Comparison of ENCODE assay signal across 9 mouse cellular contexts in the genomic region with DNA sequence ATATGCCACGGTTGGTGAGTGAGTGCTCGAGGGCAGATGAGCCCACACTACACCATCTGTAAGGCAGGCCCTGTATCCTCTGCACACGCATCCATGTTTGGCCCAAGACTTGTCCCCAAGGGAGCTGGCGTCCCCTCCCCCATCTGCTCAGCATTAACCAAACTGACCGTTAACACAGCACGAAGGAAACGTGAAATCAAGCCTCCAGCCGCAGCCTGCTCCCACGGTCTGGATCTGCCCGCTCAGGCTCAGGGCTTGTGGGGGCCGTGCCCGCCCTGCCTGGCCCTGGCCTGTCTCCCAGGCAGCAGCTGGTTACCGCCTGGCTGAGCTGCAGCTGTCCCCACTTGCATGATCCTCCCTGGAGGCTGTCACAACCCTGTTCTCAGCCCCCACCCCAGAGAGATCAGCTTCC. TPM values are rescaled to one million over a fixed set of nuclear protein-coding genes. Genes with fewer than 3 reads are reported as not detected.
A peak's percentile ranks its signal among the peaks of the same experiment; 100 is the strongest.
DNase-seq lines count a peak whose midpoint lies in the region; ATAC-seq and TF ChIP-seq lines count a peak whose summit lies in the region.
"Had no signal": no experiment of that assay in that cellular context is flagged by ENCODE, and none has a peak within 500 bp of the region (broad histone marks: within the 10 kb centered on the region; RNA-seq: fewer than 3 reads in every experiment).

No protein-coding gene starts in this region.

- peaks cover 8% of the 10 kb centered on the region for H3K4me1 ChIP-seq in heart, adult 2 months (ENCODE audit: control insufficient read depth, insufficient read depth, low read length)
- peaks cover 12% of the 10 kb centered on the region for H3K4me1 ChIP-seq in heart, embryonic 10.5 days
- peaks cover 7% of the 10 kb centered on the region; the same call in 1 of the 2 replicates for H3K4me1 ChIP-seq in forebrain, postnatal 0 days (ENCODE audit: insufficient read depth)
- H3K4me1 ChIP-seq in hindbrain, embryonic 16.5 days (ENCODE audit: control insufficient read depth, insufficient read depth, low read depth, low read length): peaks cover 20% of the 10 kb centered on the region
- peaks cover 21% of the 10 kb centered on the region for H3K4me1 ChIP-seq in limb, embryonic 12.5 days (replicated peaks)
- 0 out of 2 replicates have a peak, but pooled peaks cover 7% of the 10 kb centered on the region for H3K4me1 ChIP-seq in neural tube, embryonic 14.5 days (ENCODE audit: control insufficient read depth, insufficient read depth, low read length)

- no peak overlapping the region for H3K4me3 ChIP-seq in heart, adult 2 months
- no peak overlapping the region for H3K4me3 ChIP-seq in heart, embryonic 10.5 days
- no peak overlapping the region for H3K4me3 ChIP-seq in forebrain, postnatal 0 days (ENCODE audit: low read depth, low read length)
- no peak overlapping the region for H3K4me3 ChIP-seq in hindbrain, embryonic 16.5 days (ENCODE audit: low read length)
- no peak overlapping the region for H3K4me3 ChIP-seq in limb, embryonic 12.5 days (replicated peaks)
- H3K4me3 ChIP-seq in neural tube, embryonic 14.5 days (ENCODE audit: low read depth, low read length): no peak overlapping the region

- peak; percentile 84 for ATAC-seq in forebrain, postnatal 0 days
- ATAC-seq in hindbrain, embryonic 16.5 days: peak; percentile 75
- ATAC-seq in limb, embryonic 12.5 days (ENCODE audit: insufficient number of reproducible peaks, insufficient read depth, low FRiP score, low TSS enrichment, low read depth): peak; percentile 80
- peak; percentile 78 for ATAC-seq in neural tube, embryonic 14.5 days (ENCODE audit: low read depth)

- H3K9me3 ChIP-seq in heart, embryonic 10.5 days: no peaks in the 10 kb centered on the region
- H3K9me3 ChIP-seq in forebrain, postnatal 0 days (ENCODE audit: low read length): no peaks in the 10 kb centered on the region
- no peaks in the 10 kb centered on the region for H3K9me3 ChIP-seq in hindbrain, embryonic 16.5 days (ENCODE audit: control insufficient read depth, low read length)
- H3K9me3 ChIP-seq in limb, embryonic 12.5 days: no peaks in the 10 kb centered on the region
- H3K9me3 ChIP-seq in neural tube, embryonic 14.5 days (ENCODE audit: control insufficient read depth, low read length): no peaks in the 10 kb centered on the region

- peak; percentile 74; the same call in 1 of the 2 replicates for TF ChIP-seq EP300 in heart, adult 2 months (IDR thresholded peaks at IDR 0.05; ENCODE audit: insufficient read depth, low read depth, low read length)

- peak; percentile 71 to 79 for DNase-seq in heart, adult 2 months
- no peak for DNase-seq in heart, embryonic 10.5 days (ENCODE audit: low spot score)
- DNase-seq in forebrain, postnatal 0 days: no peak
- no peak for DNase-seq in cerebellum, adult 11 months
- no peak for DNase-seq in spleen, postnatal 10 days (ENCODE audit: low spot score in 2 of 2)

- TF ChIP-seq POLR2A in heart, adult 2 months (IDR thresholded peaks at IDR 0.05; ENCODE audit: insufficient read depth, low read depth, low read length): no peak

- 69% methylated on average over 13 of the region's 13 CpGs for WGBS in heart, adult 2 months
- WGBS in heart, embryonic 10.5 days: 84% methylated on average over 13 of the region's 13 CpGs
- WGBS in forebrain, postnatal 0 days: 47% methylated on average over 13 of the region's 13 CpGs
- WGBS in hindbrain, embryonic 16.5 days: 26% methylated on average over 13 of the region's 13 CpGs
- WGBS in limb, embryonic 12.5 days: 63% methylated on average over 13 of the region's 13 CpGs
- 24% methylated on average over 13 of the region's 13 CpGs for WGBS in neural tube, embryonic 14.5 days

- no peak overlapping the region for H3K9ac ChIP-seq in heart, adult 2 months (ENCODE audit: low read depth, low read length)
- no peak overlapping the region for H3K9ac ChIP-seq in forebrain, postnatal 0 days
- peak overlapping the region; percentile 36; the same call in 1 of the 2 replicates for H3K9ac ChIP-seq in hindbrain, embryonic 16.5 days (ENCODE audit: low read depth, low read length)
- H3K9ac ChIP-seq in limb, embryonic 12.5 days (replicated peaks): 0 out of 2 replicates have a peak overlapping the region, but pooled peaks have one; percentile 8
- H3K9ac ChIP-seq in neural tube, embryonic 14.5 days (replicated peaks; ENCODE audit: low read depth, low read length): no peak overlapping the region

- no peaks in the 10 kb centered on the region for H3K36me3 ChIP-seq in heart, adult 2 months (ENCODE audit: control insufficient read depth, insufficient read depth, low read length)
- H3K36me3 ChIP-seq in heart, embryonic 10.5 days: no peaks in the 10 kb centered on the region
- H3K36me3 ChIP-seq in forebrain, postnatal 0 days (ENCODE audit: insufficient read depth): no peaks in the 10 kb centered on the region
- no peaks in the 10 kb centered on the region for H3K36me3 ChIP-seq in hindbrain, embryonic 16.5 days (ENCODE audit: control insufficient read depth, insufficient read depth, low read length)
- no peaks in the 10 kb centered on the region for H3K36me3 ChIP-seq in limb, embryonic 12.5 days
- H3K36me3 ChIP-seq in neural tube, embryonic 14.5 days (ENCODE audit: control insufficient read depth, insufficient read depth, low read length): no peaks in the 10 kb centered on the region

- no peak for TF ChIP-seq CTCF in heart, adult 2 months (IDR thresholded peaks at IDR 0.05)
- no peak for TF ChIP-seq CTCF in forebrain, postnatal 0 days (IDR thresholded peaks at IDR 0.05; ENCODE audit: low read depth)

- H3K27ac ChIP-seq in heart, adult 2 months: peak overlapping the region; percentile 38; the same call in 1 of the 2 replicates
- H3K27ac ChIP-seq in heart, embryonic 10.5 days: no peak overlapping the region
- peak overlapping the region; percentile 40; the same call in 1 of the 2 replicates for H3K27ac ChIP-seq in forebrain, postnatal 0 days (ENCODE audit: low read depth, low read length)
- no peak overlapping the region; the same call in 1 of the 2 replicates for H3K27ac ChIP-seq in hindbrain, embryonic 16.5 days (ENCODE audit: low read depth, low read length)
- peak overlapping the region; percentile 45; the same call in 1 of the 2 replicates for H3K27ac ChIP-seq in limb, embryonic 12.5 days
- no peak overlapping the region; the same call in none of the 2 replicates for H3K27ac ChIP-seq in neural tube, embryonic 14.5 days (ENCODE audit: low read depth, low read length)

- H3K27me3 ChIP-seq in heart, adult 2 months (ENCODE audit: control insufficient read depth, insufficient read depth, low read length): no peaks in the 10 kb centered on the region
- peaks cover 2% of the 10 kb centered on the region; the same call in 1 of the 2 replicates for H3K27me3 ChIP-seq in heart, embryonic 10.5 days (ENCODE audit: insufficient read depth, poor library complexity, severe bottlenecking)
- H3K27me3 ChIP-seq in forebrain, postnatal 0 days (ENCODE audit: insufficient read depth, low read length): no peaks in the 10 kb centered on the region
- H3K27me3 ChIP-seq in hindbrain, embryonic 16.5 days (replicated peaks; ENCODE audit: control insufficient read depth, insufficient read depth, low read length): no peaks in the 10 kb centered on the region
- H3K27me3 ChIP-seq in limb, embryonic 12.5 days: no peaks in the 10 kb centered on the region; the same call in 1 of the 2 replicates
- H3K27me3 ChIP-seq in neural tube, embryonic 14.5 days (ENCODE audit: control insufficient read depth, insufficient read depth, low read length): no peaks in the 10 kb centered on the region

- intact Hi-C loops in heart, adult 2 months (cut with DNase I): no loop called here

- no peaks in the 10 kb centered on the region for H3K79me2 ChIP-seq in heart, adult 2 months (replicated peaks; ENCODE audit: control insufficient read depth, insufficient read depth, low read length)

- no peak overlapping the region for H3K4me2 ChIP-seq in forebrain, postnatal 0 days (ENCODE audit: low read depth)
- H3K4me2 ChIP-seq in hindbrain, embryonic 16.5 days (ENCODE audit: low read length): no peak overlapping the region
- H3K4me2 ChIP-seq in limb, embryonic 12.5 days: no peak overlapping the region
- H3K4me2 ChIP-seq in neural tube, embryonic 14.5 days (ENCODE audit: low read depth, low read length): no peak overlapping the region

RNA-seq across cellular contexts. Expression of gene Fgfr4, which starts 16.5 kb away (rescaled TPM):
- under 1 TPM; 0.07 to 0.21 TPM for total RNA-seq in heart, adult 2 months (2021)
- 0.21 and 0.70 TPM in 2 replicates for polyA plus RNA-seq in heart, adult 2 months (2012; rRNA removed)
- 0.46 and 3.5 TPM in 2 replicates for polyA plus RNA-seq in heart, embryonic 10.5 days (2016; fragmentation: Nextera tagmentation; extraction: Ambion mirVana)
- total RNA-seq in forebrain, postnatal 0 days (2014; rRNA removed): 0.08 and 0.19 TPM in 2 replicates
- polyA plus RNA-seq in forebrain, postnatal 0 days (2015; fragmentation: Nextera tagmentation; extraction: Ambion mirVana): 0.33 and 0.40 TPM in 2 replicates
- polyA plus RNA-seq in hindbrain, embryonic 16.5 days (2015; fragmentation: Nextera tagmentation; extraction: Ambion mirVana): 1.3 and 1.6 TPM in 2 replicates
- 6.1 and 7.4 TPM in 2 replicates for polyA plus RNA-seq in limb, embryonic 12.5 days (2016; fragmentation: Nextera tagmentation; extraction: Ambion mirVana)
- polyA plus RNA-seq in neural tube, embryonic 14.5 days (2014; fragmentation: Nextera tagmentation; extraction: Ambion mirVana): 0.35 and 1.1 TPM in 2 replicates
- total RNA-seq: hematopoietic stem cell, adult 5-6 weeks had no signal

RNA-seq across cellular contexts. Expression of gene Gm17617, which starts 35.6 kb away (rescaled TPM):
- total RNA-seq in heart, adult 2 months (2021): not detected
- not detected in 2 replicates for polyA plus RNA-seq in heart, adult 2 months (2012; rRNA removed)
- polyA plus RNA-seq in heart, embryonic 10.5 days (2016; fragmentation: Nextera tagmentation; extraction: Ambion mirVana): not detected in 2 replicates
- total RNA-seq in forebrain, postnatal 0 days (2014; rRNA removed): not detected in 2 replicates
- polyA plus RNA-seq in forebrain, postnatal 0 days (2015; fragmentation: Nextera tagmentation; extraction: Ambion mirVana): not detected in 2 replicates
- polyA plus RNA-seq in hindbrain, embryonic 16.5 days (2015; fragmentation: Nextera tagmentation; extraction: Ambion mirVana): not detected in 2 replicates
- not detected in 2 replicates for polyA plus RNA-seq in limb, embryonic 12.5 days (2016; fragmentation: Nextera tagmentation; extraction: Ambion mirVana)
- polyA plus RNA-seq in neural tube, embryonic 14.5 days (2014; fragmentation: Nextera tagmentation; extraction: Ambion mirVana): not detected in 2 replicates
- total RNA-seq: hematopoietic stem cell, adult 5-6 weeks had no signal

RNA-seq across cellular contexts. Expression of gene Nsd1, which starts 40.6 kb away (rescaled TPM):
- 10 to 100 TPM; 52.5 to 55.8 TPM for total RNA-seq in heart, adult 2 months (2021)
- polyA plus RNA-seq in heart, adult 2 months (2012; rRNA removed): 11.0 and 18.4 TPM in 2 replicates
- polyA plus RNA-seq in heart, embryonic 10.5 days (2016; fragmentation: Nextera tagmentation; extraction: Ambion mirVana): 51.0 and 58.4 TPM in 2 replicates
- 81.2 and 104 TPM in 2 replicates for total RNA-seq in forebrain, postnatal 0 days (2014; rRNA removed)
- 37.5 and 48.2 TPM in 2 replicates for polyA plus RNA-seq in forebrain, postnatal 0 days (2015; fragmentation: Nextera tagmentation; extraction: Ambion mirVana)
- 40.8 and 46.3 TPM in 2 replicates for polyA plus RNA-seq in hindbrain, embryonic 16.5 days (2015; fragmentation: Nextera tagmentation; extraction: Ambion mirVana)
- polyA plus RNA-seq in limb, embryonic 12.5 days (2016; fragmentation: Nextera tagmentation; extraction: Ambion mirVana): 81.3 and 91.8 TPM in 2 replicates
- 61.9 and 76.8 TPM in 2 replicates for polyA plus RNA-seq in neural tube, embryonic 14.5 days (2014; fragmentation: Nextera tagmentation; extraction: Ambion mirVana)

Comparison
In these comparisons a context has a peak if more than half of its experiments do, and no peak if none do; other contexts are left out.
1. DNase-seq: peak in heart, adult 2 months (2 of 2); none in heart, embryonic 10.5 days (single experiment), forebrain, postnatal 0 days (single experiment), cerebellum, adult 11 months (single experiment) and spleen, postnatal 10 days (0 of 2).
2. H3K27ac ChIP-seq: peak in heart, adult 2 months (single experiment), forebrain, postnatal 0 days (single experiment) and limb, embryonic 12.5 days (single experiment); none in heart, embryonic 10.5 days (single experiment), hindbrain, embryonic 16.5 days (single experiment) and neural tube, embryonic 14.5 days (single experiment).
3. H3K9ac ChIP-seq: peak in hindbrain, embryonic 16.5 days (single experiment) and limb, embryonic 12.5 days (single experiment); none in heart, adult 2 months (single experiment), forebrain, postnatal 0 days (single experiment) and neural tube, embryonic 14.5 days (single experiment).
4. Peak in every context shown above with its lines, with median percentiles within 50 percentile points of each other: ATAC-seq.